ENCODE assay signal across 24 mouse cellular contexts in genomic region chr6:50593334-50593845, GRCm38 (mm10). TPM values are rescaled to one million over a fixed set of nuclear protein-coding genes. Genes with fewer than 3 reads are reported as not detected.
DNase-seq lines count a peak whose midpoint lies in the region; ATAC-seq and TF ChIP-seq lines count a peak whose summit lies in the region.
"Had no signal": no experiment of that assay in that cellular context is flagged by ENCODE, and none has a peak within 500 bp of the region (broad histone marks: within the 10 kb centered on the region; RNA-seq: fewer than 3 reads in every experiment).

No protein-coding gene starts in this region.

- no peak for TF ChIP-seq POLR2A in heart, adult 2 months (IDR thresholded peaks at IDR 0.05; ENCODE audit: insufficient read depth, low read depth, low read length)

- no peak overlapping the region for H3K4me2 ChIP-seq in liver, postnatal 0 days (ENCODE audit: low read depth, low read length)
- no peak overlapping the region for H3K4me2 ChIP-seq in liver, embryonic 11.5 days
- H3K4me2 ChIP-seq: embryonic facial prominence, embryonic 12.5 days; liver, embryonic 12.5 days; midbrain, embryonic 13.5 days; neural tube, embryonic 13.5 days; stomach, embryonic 15.5 days had no signal

- WGBS in heart, adult 2 months: 54% methylated on average over 10 of the region's 10 CpGs
- 72% methylated on average over 10 of the region's 10 CpGs for WGBS in liver, postnatal 0 days (ENCODE audit: insufficient replicate concordance)
- WGBS in liver, embryonic 11.5 days: 67% methylated on average over 10 of the region's 10 CpGs

- DNase-seq in heart, adult 2 months: no peak
- DNase-seq in heart, postnatal 4 days: no peak
- DNase-seq in liver, postnatal 0 days: no peak
- DNase-seq in liver, embryonic 11.5 days (ENCODE audit: low spot score): no peak
- DNase-seq in ES-CJ7 (ENCODE audit: low read depth, low spot score) (peak; percentile 58), ZHBTc4 (ENCODE audit: low read depth, low spot score) (peak; percentile 43)
- no peak for DNase-seq in thymus, postnatal 14 days
- no peak for DNase-seq in thymus, postnatal 4 days
- DNase-seq: adrenal gland, postnatal 14 days; B cell, adult 2 months; cerebellum, adult 11 months; heart, adult 11 months; kidney, postnatal 14 days; layer of hippocampus, adult 9-11 months; right cerebral cortex, postnatal 14 days; spleen, adult 18-20 months; thymus, adult 2 months had no signal

- intact Hi-C loops in heart, adult 2 months (cut with DNase I): no loop called here

- no peaks in the 10 kb centered on the region; the same call in 1 of the 2 replicates for H3K4me1 ChIP-seq in heart, adult 2 months (ENCODE audit: control insufficient read depth, insufficient read depth, low read length)
- peaks cover 6% of the 10 kb centered on the region for H3K4me1 ChIP-seq in liver, postnatal 0 days (ENCODE audit: insufficient read depth)
- peaks cover 4% of the 10 kb centered on the region; the same call in 1 of the 2 replicates for H3K4me1 ChIP-seq in liver, embryonic 11.5 days (replicated peaks; ENCODE audit: control insufficient read depth, insufficient read depth, low read length)

- no peak overlapping the region for H3K4me3 ChIP-seq in heart, adult 2 months
- no peak overlapping the region for H3K4me3 ChIP-seq in liver, postnatal 0 days (ENCODE audit: low read depth, low read length)
- no peak overlapping the region for H3K4me3 ChIP-seq in liver, embryonic 11.5 days (ENCODE audit: low read depth, low read length)
- H3K4me3 ChIP-seq: embryonic facial prominence, embryonic 12.5 days; liver, embryonic 12.5 days; midbrain, embryonic 13.5 days; neural tube, embryonic 13.5 days; stomach, embryonic 15.5 days had no signal

- TF ChIP-seq CTCF in heart, adult 2 months (IDR thresholded peaks at IDR 0.05): peak; percentile 33
- 0 out of 2 replicates have a peak, but pooled peaks have one; percentile 7 for TF ChIP-seq CTCF in liver, postnatal 0 days (IDR thresholded peaks at IDR 0.05; ENCODE audit: low read depth)

- H3K36me3 ChIP-seq in heart, adult 2 months (ENCODE audit: control insufficient read depth, insufficient read depth, low read length): no peaks in the 10 kb centered on the region
- no peaks in the 10 kb centered on the region for H3K36me3 ChIP-seq in liver, postnatal 0 days (replicated peaks; ENCODE audit: insufficient read depth, low read length)
- H3K36me3 ChIP-seq in liver, embryonic 11.5 days (ENCODE audit: control insufficient read depth, insufficient read depth, low read length): no peaks in the 10 kb centered on the region
- H3K36me3 ChIP-seq: embryonic facial prominence, embryonic 12.5 days; G1E; liver, embryonic 12.5 days; neural tube, embryonic 13.5 days; stomach, embryonic 15.5 days had no signal

- no peak overlapping the region for H3K27ac ChIP-seq in heart, adult 2 months
- no peak overlapping the region for H3K27ac ChIP-seq in liver, postnatal 0 days (ENCODE audit: low read depth)
- H3K27ac ChIP-seq in liver, embryonic 11.5 days (ENCODE audit: low read depth, low read length): no peak overlapping the region
- H3K27ac ChIP-seq: embryonic facial prominence, embryonic 12.5 days; liver, embryonic 12.5 days; midbrain, embryonic 13.5 days; neural tube, embryonic 13.5 days; stomach, embryonic 15.5 days had no signal

- no peaks in the 10 kb centered on the region for H3K27me3 ChIP-seq in heart, adult 2 months (ENCODE audit: control insufficient read depth, insufficient read depth, low read length)
- no peaks in the 10 kb centered on the region for H3K27me3 ChIP-seq in liver, postnatal 0 days (ENCODE audit: insufficient read depth, low read length)
- no peaks in the 10 kb centered on the region for H3K27me3 ChIP-seq in liver, embryonic 11.5 days (replicated peaks; ENCODE audit: control insufficient read depth, insufficient read depth, low read length)
- H3K27me3 ChIP-seq: embryonic facial prominence, embryonic 12.5 days; liver, embryonic 12.5 days; neural tube, embryonic 13.5 days; stomach, embryonic 15.5 days had no signal

- no peaks in the 10 kb centered on the region for H3K79me2 ChIP-seq in heart, adult 2 months (replicated peaks; ENCODE audit: control insufficient read depth, insufficient read depth, low read length)

- no peaks in the 10 kb centered on the region for H3K9me3 ChIP-seq in liver, postnatal 0 days (ENCODE audit: low read length)
- H3K9me3 ChIP-seq in liver, embryonic 11.5 days (ENCODE audit: control insufficient read depth, low read length): 0 out of 2 replicates have a peak, but pooled peaks cover 2% of the 10 kb centered on the region
- H3K9me3 ChIP-seq: embryonic facial prominence, embryonic 12.5 days; liver, embryonic 12.5 days; neural tube, embryonic 13.5 days; stomach, embryonic 15.5 days had no signal

- ATAC-seq in liver, postnatal 0 days: no peak
- ATAC-seq in liver, embryonic 11.5 days (replicated peaks; ENCODE audit: low FRiP score): no peak
- ATAC-seq: forebrain, embryonic 16.5 days; liver, embryonic 12.5 days; midbrain, embryonic 13.5 days had no signal

- no peak overlapping the region for H3K9ac ChIP-seq in heart, adult 2 months (ENCODE audit: low read depth, low read length)
- H3K9ac ChIP-seq in liver, postnatal 0 days (replicated peaks): no peak overlapping the region
- no peak overlapping the region for H3K9ac ChIP-seq in liver, embryonic 11.5 days (ENCODE audit: low read depth, low read length)
- H3K9ac ChIP-seq: embryonic facial prominence, embryonic 12.5 days; liver, embryonic 12.5 days; midbrain, embryonic 13.5 days; neural tube, embryonic 13.5 days; stomach, embryonic 15.5 days had no signal

- TF ChIP-seq EP300 in heart, adult 2 months (IDR thresholded peaks at IDR 0.05; ENCODE audit: insufficient read depth, low read depth, low read length): no peak
- TF ChIP-seq EP300 in liver, postnatal 0 days (IDR thresholded peaks at IDR 0.05; ENCODE audit: low read depth): no peak

RNA-seq across cellular contexts. Expression of gene 4921507P07Rik, which starts 3.0 kb away (rescaled TPM):
- under 1 TPM; 0.20 to 0.29 TPM for total RNA-seq in heart, adult 2 months (2021)
- 0.29 and 0.41 TPM in 2 replicates for polyA plus RNA-seq in heart, adult 2 months (2012; rRNA removed)
- under 1 TPM; 0.36 to 0.55 TPM for total RNA-seq in heart, postnatal 4 days (2021)
- 0.43 TPM in 2 replicates for polyA plus RNA-seq in liver, postnatal 0 days (2015; fragmentation: Nextera tagmentation; extraction: Ambion mirVana)
- polyA plus RNA-seq in liver, embryonic 11.5 days (2014; fragmentation: Nextera tagmentation; extraction: Ambion mirVana): 0.15 and 0.25 TPM in 2 replicates
- polyA plus RNA-seq: G1E had no signal

RNA-seq across cellular contexts. Expression of gene Cycs, which starts 27.1 kb away (rescaled TPM):
- total RNA-seq in heart, adult 2 months (2021): 100 to 1,000 TPM; 153 to 156 TPM
- 29.6 and 71.5 TPM in 2 replicates for polyA plus RNA-seq in heart, adult 2 months (2012; rRNA removed)
- 100 to 1,000 TPM; 143 to 150 TPM for total RNA-seq in heart, postnatal 4 days (2021)
- polyA plus RNA-seq in liver, postnatal 0 days (2015; fragmentation: Nextera tagmentation; extraction: Ambion mirVana): 71.6 and 73.2 TPM in 2 replicates
- 83.6 and 84.2 TPM in 2 replicates for polyA plus RNA-seq in liver, embryonic 11.5 days (2014; fragmentation: Nextera tagmentation; extraction: Ambion mirVana)

Comparison
In these comparisons a context has a peak if more than half of its experiments do, and no peak if none do; other contexts are left out.
1. DNase-seq: peak in ES-CJ7 (single experiment) and ZHBTc4 (single experiment); none in heart, adult 2 months (0 of 2), heart, postnatal 4 days (single experiment), liver, postnatal 0 days (single experiment), liver, embryonic 11.5 days (single experiment), thymus, postnatal 14 days (single experiment) and thymus, postnatal 4 days (single experiment).